Mouse (Mus musculus) c-Kit-positive CD71-negative TER-119-negative erythroid progenitor cells, embryonic 14.5 days (primary cell): ENCODE results near the gene Cnbd2.

Experiments used
- DNase-seq: peaks from one replicate; pipeline ENCODE4 v3.0.0-alpha.2; 2013; ENCODE audit warnings: low read depth

Cnbd2 gene

DNA sequence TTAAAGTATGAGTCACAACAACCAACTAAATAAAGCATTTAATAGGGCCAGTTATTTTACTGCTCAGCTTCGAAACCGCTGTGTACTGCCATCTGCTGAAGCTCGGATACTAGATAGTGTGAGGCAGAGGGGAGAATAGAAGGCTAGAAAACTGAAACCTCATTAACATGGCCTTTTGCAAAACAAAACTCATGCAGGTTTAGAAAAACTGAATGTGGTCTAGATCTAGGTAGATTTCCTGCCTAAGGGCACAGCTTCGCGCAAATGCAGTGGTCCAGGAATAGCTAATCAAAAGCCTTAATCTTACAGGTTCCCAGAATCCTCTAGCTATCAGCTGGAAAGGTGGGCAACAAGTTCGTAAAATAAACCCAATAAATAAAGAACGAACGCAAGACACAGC, 658 bp upstream of the Cnbd2 start:
- DNase-seq = no peak

- peak; percentile 19 for DNase-seq
Observed at GRCm38 (mm10) chr2:156311841-156312291, 233 bp upstream of the Cnbd2 start.

- DNase-seq = no peak
Observed at GRCm38 (mm10) chr2:156313153-156313552, 1.1 kb downstream of the Cnbd2 start.

DNA sequence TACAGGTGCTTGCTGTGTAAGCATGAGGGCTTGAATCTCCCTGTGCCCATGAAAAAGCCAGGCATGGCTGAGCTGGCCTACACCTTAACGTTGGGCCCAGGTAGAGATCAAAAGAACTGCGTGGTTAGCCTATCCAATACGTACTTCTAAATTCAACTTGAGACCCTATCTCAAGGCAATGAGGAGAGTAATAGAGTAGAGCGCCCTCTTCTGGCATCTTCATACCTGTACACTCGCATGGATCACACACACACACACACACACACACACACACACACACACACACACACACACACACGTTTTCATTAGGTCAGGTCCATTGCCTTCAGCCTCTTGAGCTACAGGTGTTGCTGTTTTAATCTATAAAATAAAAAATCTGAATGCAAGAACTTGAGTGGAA, 2.7 kb downstream of the Cnbd2 start:
- no peak for DNase-seq

- no peak for DNase-seq
Observed at GRCm38 (mm10) chr2:156318491-156318890, 6.4 kb downstream of the Cnbd2 start.

DNA sequence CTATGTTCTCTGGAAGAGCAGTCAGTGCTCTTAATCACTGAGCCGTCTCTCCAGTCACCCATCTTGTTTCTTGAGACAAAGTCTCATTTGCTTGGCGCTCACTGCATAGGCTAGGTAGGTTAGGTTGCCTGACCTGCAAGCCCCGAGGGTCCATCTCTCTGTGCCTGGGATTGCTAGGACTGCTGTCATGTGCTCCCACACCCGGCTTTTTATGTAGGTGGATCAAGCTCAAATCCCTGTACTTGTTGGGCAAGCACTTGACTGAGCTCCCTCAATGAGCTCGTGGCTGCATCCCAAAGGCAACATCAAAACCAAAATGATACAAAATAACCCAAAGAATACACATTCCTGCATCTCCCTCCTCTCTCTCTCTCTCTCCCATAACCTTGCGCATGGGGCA, 9.4 kb downstream of the Cnbd2 start:
- no peak for DNase-seq

- peak; percentile 50 for DNase-seq
Observed at GRCm38 (mm10) chr2:156324116-156324588, 12.1 kb downstream of the Cnbd2 start.

GRCm38 (mm10) chr2:156324681-156325080, 12.6 kb downstream of the Cnbd2 start:
- DNase-seq = peak; percentile 23

GRCm38 (mm10) chr2:156330681-156331080, 18.6 kb downstream of the Cnbd2 start:
- DNase-seq = no peak

- no peak for DNase-seq
Observed at GRCm38 (mm10) chr2:156331446-156331965, 19.4 kb downstream of the Cnbd2 start.

DNA sequence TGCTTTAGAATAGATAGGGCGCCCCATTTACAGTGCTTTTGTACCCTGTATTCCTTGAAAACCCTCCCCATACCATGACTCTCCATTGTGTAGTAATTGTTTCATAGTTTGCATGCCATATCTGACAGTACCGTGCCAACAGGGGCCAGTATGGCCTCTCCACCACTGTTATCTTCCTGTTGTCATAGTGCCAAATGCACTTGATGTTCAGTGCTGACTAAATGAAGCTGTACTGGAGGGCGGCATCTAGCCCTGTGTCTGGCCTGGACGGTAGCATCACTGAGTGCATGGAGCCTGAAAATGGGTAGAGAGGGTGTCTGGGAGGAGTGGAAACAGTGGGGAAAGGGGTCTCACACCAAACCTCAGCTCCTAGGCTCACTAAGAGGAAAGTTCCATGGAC, 28.0 kb downstream of the Cnbd2 start:
- no peak for DNase-seq

- peak; percentile 26 for DNase-seq
Observed at GRCm38 (mm10) chr2:156344775-156345532, 32.9 kb downstream of the Cnbd2 start.

DNA sequence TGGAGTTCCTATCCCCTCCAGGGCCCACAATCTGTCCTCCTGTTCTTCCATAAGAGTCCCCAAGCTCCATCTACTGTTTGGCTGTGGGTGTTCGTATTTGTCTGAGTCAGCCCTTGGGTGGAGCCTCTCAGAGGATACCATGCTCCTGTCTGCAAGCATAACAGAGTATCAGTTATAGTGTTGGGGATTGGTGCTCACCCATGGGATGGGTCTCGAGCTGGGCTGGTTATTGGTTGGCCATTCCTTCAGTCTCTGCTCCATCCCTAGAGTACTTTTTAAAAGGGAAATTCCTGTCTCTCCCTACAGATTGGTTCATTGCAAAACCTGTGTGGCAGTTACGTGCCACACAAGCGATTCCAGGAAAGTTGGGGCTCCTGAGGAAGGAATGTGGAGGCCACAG, 36.7 kb downstream of the Cnbd2 start:
- DNase-seq = no peak

GRCm38 (mm10) chr2:156349286-156349848, 37.3 kb downstream of the Cnbd2 start:
- no peak for DNase-seq

DNA sequence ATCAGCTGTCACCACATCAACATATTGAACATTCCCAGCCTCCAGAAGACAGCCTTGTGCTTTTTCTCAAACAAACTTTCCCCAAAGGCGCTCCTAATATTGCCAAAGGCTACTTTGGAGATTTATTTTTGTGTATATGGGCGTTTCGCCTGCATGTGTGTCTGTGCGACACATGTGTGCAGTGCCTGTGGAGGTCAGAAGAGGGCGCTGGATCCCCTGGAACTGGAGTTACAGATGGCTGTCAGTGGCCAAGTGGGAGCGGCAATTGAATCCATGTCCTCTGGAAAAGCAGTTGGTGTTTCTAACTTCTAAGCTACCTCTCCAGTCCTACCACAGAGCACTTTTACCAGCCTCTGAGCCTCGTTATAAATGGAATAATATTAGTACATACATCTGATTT, 39.1 kb downstream of the Cnbd2 start:
- DNase-seq = no peak

DNA sequence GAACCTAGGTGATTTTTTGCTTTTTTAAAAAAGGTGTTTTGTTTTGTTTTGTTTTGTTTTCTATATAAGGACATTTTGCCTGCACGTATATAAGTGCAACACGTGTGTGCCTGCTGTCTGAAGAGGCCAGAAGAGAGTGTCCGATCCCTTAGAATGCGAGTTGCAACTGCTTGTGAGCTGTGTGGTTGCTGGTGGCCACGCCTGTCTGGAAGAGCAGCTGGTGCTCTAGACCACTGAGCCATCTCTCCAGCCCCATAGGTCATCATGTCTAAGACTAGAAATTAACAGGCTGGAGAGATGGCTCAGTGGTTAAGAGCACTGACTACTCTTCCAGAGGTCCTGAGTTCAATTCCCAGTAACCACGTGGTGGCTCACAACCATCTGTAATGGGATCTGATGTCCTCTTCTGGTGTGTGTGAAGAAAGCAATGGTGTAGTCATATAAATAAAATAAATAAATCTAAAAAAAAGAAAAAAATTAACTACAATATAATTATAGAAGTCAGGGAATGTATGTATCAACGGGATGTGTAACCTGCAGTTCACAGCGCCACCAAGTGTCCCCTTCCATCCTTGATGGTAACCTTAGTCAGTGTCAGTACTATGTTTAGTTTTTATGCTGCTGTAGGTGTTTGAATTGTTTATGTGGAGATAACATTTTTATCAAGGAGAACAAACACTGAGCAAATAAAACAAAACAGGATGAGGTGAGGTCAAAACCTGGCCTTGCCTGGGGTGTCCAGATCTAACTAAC, 40.5 kb downstream of the Cnbd2 start:
- DNase-seq = no peak

GRCm38 (mm10) chr2:156353265-156353692, 41.2 kb downstream of the Cnbd2 start:
- DNase-seq = no peak

- no peak for DNase-seq
Observed at GRCm38 (mm10) chr2:156356031-156356430, 43.9 kb downstream of the Cnbd2 start.

GRCm38 (mm10) chr2:156368465-156368864, 56.4 kb downstream of the Cnbd2 start:
- DNase-seq = no peak

DNA sequence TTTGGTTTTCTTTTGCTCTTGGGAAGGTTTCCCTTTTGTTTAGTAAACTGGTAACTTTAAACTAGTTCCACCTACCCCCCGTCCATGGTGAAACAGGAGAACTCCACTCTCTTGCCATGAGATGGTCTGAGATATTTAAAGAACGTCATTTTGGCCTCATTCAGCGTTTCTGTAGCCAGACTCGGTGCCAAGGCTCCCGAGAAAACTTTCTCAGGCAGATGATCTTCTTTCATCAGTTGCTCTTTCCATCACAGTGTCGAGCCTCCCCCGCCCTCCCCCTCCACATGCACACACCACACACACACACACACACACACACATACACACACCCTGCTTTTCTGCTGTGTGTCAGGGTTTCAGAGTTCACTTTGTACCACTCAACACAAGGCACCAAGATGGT, 58.8 kb downstream of the Cnbd2 start:
- no peak for DNase-seq

GRCm38 (mm10) chr2:156376956-156377355, 64.9 kb downstream of the Cnbd2 start:
- no peak for DNase-seq

DNA sequence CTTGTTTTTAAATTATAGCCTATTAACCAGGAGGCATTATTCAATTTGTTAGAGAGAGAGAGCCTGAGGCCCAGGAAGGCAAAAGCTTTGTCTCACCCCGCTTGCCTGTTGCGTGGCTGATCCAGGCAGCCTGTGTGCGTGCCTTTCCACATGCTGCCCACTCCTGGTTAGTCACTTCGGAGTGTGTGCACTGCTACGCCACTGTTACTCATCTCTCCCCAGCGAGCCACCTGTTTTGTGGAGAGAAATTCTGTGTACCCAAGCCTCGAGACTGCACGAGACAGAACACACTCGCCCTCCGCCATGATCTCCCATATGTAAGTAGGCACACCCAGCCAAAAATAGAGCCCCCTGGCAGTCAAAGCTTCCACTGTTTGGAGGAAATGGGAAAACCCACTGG, 67.8 kb downstream of the Cnbd2 start:
- DNase-seq = no peak

- no peak for DNase-seq
Observed at GRCm38 (mm10) chr2:156381350-156381749, 69.3 kb downstream of the Cnbd2 start.
